Comparison of ENCODE assay signal across 7 mouse cellular contexts in the genomic region with DNA sequence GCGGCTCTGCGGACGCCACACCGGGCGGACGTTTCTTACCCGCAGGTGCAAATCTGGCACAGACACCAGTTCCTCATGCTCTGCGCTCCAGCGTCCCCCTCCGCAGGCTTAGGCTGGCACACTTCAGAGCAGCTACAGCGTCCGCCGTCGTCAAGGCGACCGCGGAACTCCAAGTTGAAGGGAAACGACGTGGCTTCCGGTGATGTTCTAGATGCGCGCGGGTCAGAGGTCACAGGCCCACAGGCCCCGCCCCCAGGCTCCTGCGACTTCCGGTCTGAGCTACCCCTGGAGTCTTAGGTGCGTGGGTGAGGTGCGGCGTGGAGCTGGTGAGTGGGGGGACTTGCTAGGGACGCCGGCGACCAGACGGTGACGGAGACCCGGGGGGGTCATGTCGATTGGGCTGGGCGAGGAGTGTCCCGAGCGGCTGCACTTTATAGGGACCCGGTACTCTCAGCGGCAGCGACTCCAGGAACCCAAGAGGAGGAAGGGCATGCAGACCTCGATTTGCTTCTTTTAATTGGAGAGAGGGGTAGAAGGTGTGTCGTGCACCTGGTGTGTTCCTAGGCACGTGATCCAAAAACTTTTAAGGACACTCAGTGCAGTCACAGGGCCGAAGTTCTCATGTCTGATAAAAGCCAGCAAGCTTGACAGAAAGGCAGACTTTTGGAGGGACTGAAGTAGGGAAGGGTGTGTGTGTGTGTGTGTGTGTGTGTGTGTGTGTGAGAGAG. TPM values are rescaled to one million over a fixed set of nuclear protein-coding genes. Genes with fewer than 3 reads are reported as not detected.
DNase-seq lines count a peak whose midpoint lies in the region; ATAC-seq lines count a peak whose summit lies in the region.

TSS of gene Saxo2 (minus strand) at position 176 of the 728 bp plus-strand sequence.
TSS of gene Efl1 (plus strand) at position 262 of the 728 bp plus-strand sequence.

- H3K4me2 ChIP-seq in intestine, embryonic 16.5 days (ENCODE audit: low read depth, low read length) = peak within 1 kb of the TSS; percentile 68
- peak within 1 kb of the TSS; percentile 62 for H3K4me2 ChIP-seq in midbrain, embryonic 11.5 days

- intact Hi-C loops in left cerebral cortex, postnatal 36 days (cut with DNase I) = no loop called here

- peak within 1 kb of the TSS; percentile 78 for H3K4me3 ChIP-seq in intestine, embryonic 16.5 days (ENCODE audit: low read length)
- H3K4me3 ChIP-seq in midbrain, embryonic 11.5 days (ENCODE audit: low read depth, low read length) = peak within 1 kb of the TSS; percentile 81

- DNase-seq in adrenal gland, adult 2 months = peak; percentile 96
- DNase-seq in embryo, embryonic 11.5 days (ENCODE audit: low read depth, low spot score) = peak; percentile 84
- DNase-seq in gastrocnemius, postnatal 4 days (ENCODE audit: low spot score in 2 of 2) = peak; percentile 88 to 94
- DNase-seq in left cerebral cortex, postnatal 36 days (ENCODE audit: low spot score in 2 of 2) = peak; percentile 95 to 96
- DNase-seq in midbrain, embryonic 11.5 days (ENCODE audit: low spot score, missing footprints) = peak; percentile 99
- peak; percentile 88 for DNase-seq in skeletal muscle tissue, adult 2 months (ENCODE audit: low read depth, low spot score)

- under 1% methylated on average over 46 of the region's 46 CpGs for WGBS in intestine, embryonic 16.5 days
- under 1% methylated on average over 46 of the region's 46 CpGs for WGBS in midbrain, embryonic 11.5 days

- H3K27ac ChIP-seq in intestine, embryonic 16.5 days (ENCODE audit: low read length) = peak within 1 kb of the TSS; percentile 65
- no peak within 1 kb of the TSS for H3K27ac ChIP-seq in midbrain, embryonic 11.5 days (ENCODE audit: low read depth, low read length)

- H3K9me3 ChIP-seq in intestine, embryonic 16.5 days (ENCODE audit: control insufficient read depth, low read length) = no peaks in the 10 kb centered on the region
- no peaks in the 10 kb centered on the region for H3K9me3 ChIP-seq in midbrain, embryonic 11.5 days (ENCODE audit: control insufficient read depth, low read length)

- peaks cover 9% of the 10 kb centered on the region for H3K4me1 ChIP-seq in intestine, embryonic 16.5 days (ENCODE audit: control insufficient read depth, insufficient read depth, low read length)
- H3K4me1 ChIP-seq in midbrain, embryonic 11.5 days (ENCODE audit: control insufficient read depth, insufficient read depth, low read length) = peaks cover 5% of the 10 kb centered on the region; the same call in 1 of the 2 replicates

- ATAC-seq in intestine, embryonic 16.5 days = peak; percentile 98
- ATAC-seq in midbrain, embryonic 11.5 days (ENCODE audit: low FRiP score) = peak; percentile 99

- no peaks in the 10 kb centered on the region for H3K36me3 ChIP-seq in intestine, embryonic 16.5 days (ENCODE audit: control insufficient read depth, insufficient read depth, low read length)
- no peaks in the 10 kb centered on the region for H3K36me3 ChIP-seq in midbrain, embryonic 11.5 days (ENCODE audit: control insufficient read depth, insufficient read depth, low read length)

- peak within 1 kb of the TSS; percentile 79 for H3K9ac ChIP-seq in intestine, embryonic 16.5 days (ENCODE audit: low read depth, low read length)
- peak within 1 kb of the TSS; percentile 76 for H3K9ac ChIP-seq in midbrain, embryonic 11.5 days (ENCODE audit: low read length)

- no peaks in the 10 kb centered on the region for H3K27me3 ChIP-seq in intestine, embryonic 16.5 days (replicated peaks; ENCODE audit: control insufficient read depth, insufficient read depth, low read length)
- H3K27me3 ChIP-seq in midbrain, embryonic 11.5 days (ENCODE audit: control insufficient read depth, insufficient read depth, low read length) = no peaks in the 10 kb centered on the region

RNA-seq across cellular contexts. Expression of gene Saxo2, which starts in this region (rescaled TPM):
- 1 to 10 TPM; 1.1 to 3.0 TPM for total RNA-seq in adrenal gland, adult 2 months (2021)
- polyA plus RNA-seq in adrenal gland, adult 2 months (2012; rRNA removed) = 0.87 and 2.2 TPM in 2 replicates
- 1 to 10 TPM; 3.0 to 3.3 TPM for total RNA-seq in gastrocnemius, postnatal 4 days (2021)
- 2.3 and 3.7 TPM in 2 replicates for polyA plus RNA-seq in intestine, embryonic 16.5 days (2015; fragmentation: Nextera tagmentation; extraction: Ambion mirVana)
- total RNA-seq in left cerebral cortex, postnatal 36 days (2021) = 10 to 100 TPM; 11.5 to 11.6 TPM
- 5.8 and 8.2 TPM in 2 replicates for polyA plus RNA-seq in midbrain, embryonic 11.5 days (2014; fragmentation: Nextera tagmentation; extraction: Ambion mirVana)

RNA-seq across cellular contexts. Expression of gene Efl1, which starts in this region (rescaled TPM):
- total RNA-seq in adrenal gland, adult 2 months (2021) = 10 to 100 TPM; 16.4 to 19.9 TPM
- 0.79 and 1.2 TPM in 2 replicates for polyA plus RNA-seq in adrenal gland, adult 2 months (2012; rRNA removed)
- 10 to 100 TPM; 14.5 to 19.9 TPM for total RNA-seq in gastrocnemius, postnatal 4 days (2021)
- 25.8 and 28.1 TPM in 2 replicates for polyA plus RNA-seq in intestine, embryonic 16.5 days (2015; fragmentation: Nextera tagmentation; extraction: Ambion mirVana)
- 10 to 100 TPM; 14.3 to 17.2 TPM for total RNA-seq in left cerebral cortex, postnatal 36 days (2021)
- 18.9 and 20.8 TPM in 2 replicates for polyA plus RNA-seq in midbrain, embryonic 11.5 days (2014; fragmentation: Nextera tagmentation; extraction: Ambion mirVana)
